Mouse (Mus musculus) mature B cell (primary cell): ENCODE measurements around the gene Nrf1.

Experiments used
- in situ Hi-C: fragments of 300-500 bp; cut with MboI; formaldehyde crosslinking; loops from 2 replicates; pipeline ENCODE4 v1.14.3; 2019

Gene Nrf1

GRCm38 (mm10) chr6:30175225-30175917 lies 127.6 kb downstream of the Nrf1 start:
- in situ Hi-C loops: no loop called here

GRCm38 (mm10) chr6:30175918-30176421 lies 128.2 kb downstream of the Nrf1 start:
- in situ Hi-C loops: no loop called here

DNA sequence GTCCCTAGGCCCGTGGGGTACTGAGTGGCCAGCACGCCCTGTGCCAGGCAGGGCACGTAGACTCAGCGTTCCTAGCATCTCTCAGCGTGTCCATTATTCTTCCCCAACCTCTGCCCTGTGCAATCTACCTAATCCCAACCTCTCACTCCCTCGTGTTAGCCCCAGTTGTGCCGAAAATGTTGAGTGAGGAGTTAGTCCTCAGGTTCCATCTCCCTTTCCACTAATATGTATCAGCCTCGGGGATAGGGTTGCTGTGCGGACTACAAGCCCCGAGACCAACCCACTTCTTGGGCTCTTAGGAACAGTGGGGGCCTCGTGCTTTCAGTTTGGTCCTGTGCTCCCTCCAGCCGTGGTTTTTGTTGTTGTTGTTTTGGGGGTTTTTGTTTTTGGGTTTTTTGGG lies 128.7 kb downstream of the Nrf1 start:
- in situ Hi-C loops: no loop called here

DNA sequence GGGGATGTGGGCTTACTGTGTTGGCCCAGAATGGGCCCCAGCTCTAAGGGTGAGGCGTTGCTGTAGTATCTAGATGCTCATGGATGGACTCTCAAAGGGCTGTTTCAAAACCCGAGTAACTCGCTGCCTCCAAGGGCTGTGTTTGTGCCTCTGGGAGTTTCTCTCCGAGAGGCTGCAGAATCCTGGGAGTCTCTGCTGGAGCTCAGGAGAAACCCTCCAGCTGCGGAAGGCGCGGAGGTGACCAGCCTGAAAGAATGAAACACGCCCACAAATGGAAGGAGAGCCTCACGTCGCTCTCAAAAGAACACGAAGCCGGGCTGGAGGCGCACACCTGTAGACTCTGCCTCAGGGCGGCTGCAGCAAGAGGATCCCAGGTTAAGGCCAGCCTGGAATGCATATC lies 129.5 kb downstream of the Nrf1 start:
- in situ Hi-C loops: no loop called here

- in situ Hi-C loops: no loop called here
These were observed 130.3 kb downstream of the Nrf1 start for GRCm38 (mm10) chr6:30178023-30178639.

- in situ Hi-C loops: no loop called here
These were observed 131.3 kb downstream of the Nrf1 start for GRCm38 (mm10) chr6:30179046-30179445.

- in situ Hi-C loops: no loop called here
These were observed 132.5 kb downstream of the Nrf1 start for GRCm38 (mm10) chr6:30180321-30180720.

- in situ Hi-C loops: no loop called here
These were observed 134.2 kb downstream of the Nrf1 start for GRCm38 (mm10) chr6:30182038-30182437.

GRCm38 (mm10) chr6:30183624-30184023 lies 135.8 kb downstream of the Nrf1 start:
- in situ Hi-C loops: no loop called here

- in situ Hi-C loops: no loop called here
These were observed 147.9 kb downstream of the Nrf1 start for GRCm38 (mm10) chr6:30195656-30196055.

DNA sequence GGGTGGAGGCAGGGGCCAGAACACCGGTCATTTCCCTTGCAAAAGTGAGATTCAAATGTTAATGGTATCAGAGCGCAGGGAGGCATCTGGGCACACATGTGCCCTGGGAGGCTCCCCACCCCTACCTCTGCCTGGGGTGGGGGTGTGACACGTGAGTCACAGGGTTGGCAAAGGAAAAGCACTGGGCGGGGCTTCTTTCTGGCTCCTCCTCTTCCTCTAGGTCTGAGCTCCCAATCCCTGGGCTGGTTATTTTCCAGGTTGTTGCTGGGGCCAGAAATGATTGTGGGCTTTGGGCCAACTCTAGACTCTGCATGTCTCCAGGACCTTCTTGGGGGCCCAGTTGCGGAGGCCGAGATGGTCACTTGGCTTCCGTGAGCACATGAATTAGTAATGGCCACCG lies 148.4 kb downstream of the Nrf1 start:
- in situ Hi-C loops: no loop called here
